Mouse (Mus musculus): ENCODE data around the gene Zic1. TPM values are rescaled to one million over a fixed set of nuclear protein-coding genes. Genes with fewer than 3 reads are reported as not detected.

The Zic1 gene
- polyA plus RNA-seq, 1 experiment = not detected

DNA sequence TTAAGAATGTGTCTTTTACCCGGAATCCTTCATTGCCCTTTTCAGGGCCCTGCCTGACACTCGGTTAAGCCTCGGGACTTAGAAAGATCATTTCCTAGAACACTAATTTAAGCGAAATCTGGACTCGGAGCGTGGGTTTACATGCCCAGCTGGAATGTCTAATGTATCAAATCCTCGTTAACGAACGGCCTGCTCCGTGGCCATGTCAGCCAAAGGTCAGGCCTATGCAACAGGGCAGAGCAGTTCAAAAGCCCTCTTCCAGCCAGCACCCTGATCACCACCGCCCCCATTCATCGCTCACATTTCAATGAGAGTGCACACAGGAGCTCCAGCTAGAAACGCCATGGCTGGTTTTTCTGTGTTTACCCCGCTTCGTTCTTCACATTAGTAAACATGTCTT, 12.8 kb downstream of the Zic1 start:
- WGBS = 6% methylated on average over 15 of the region's 15 CpGs
- TF ChIP-seq POLR2A (IDR thresholded peaks at IDR 0.05; ENCODE audit: low read depth, low read length) (no peak), CTCF (IDR thresholded peaks at IDR 0.05; ENCODE audit: extremely low read depth, insufficient read depth, insufficient read length, insufficient replicate concordance) (no peak)
- no peak overlapping the region for H3K4me3 ChIP-seq (ENCODE audit: extremely low read depth, insufficient read depth, insufficient read length)
- H3K27me3 ChIP-seq (ENCODE audit: control insufficient read depth, insufficient read depth, low read length) = peaks cover 13% of the 10 kb centered on the region
- H3K36me3 ChIP-seq (ENCODE audit: control insufficient read depth, insufficient read depth, low read length) = no peaks in the 10 kb centered on the region
- H3K27ac ChIP-seq (ENCODE audit: insufficient read depth, low read length) = no peak overlapping the region
- no peak for DNase-seq (ENCODE audit: low read depth in 1 of 2, low spot score in 2 of 2)
- no peaks in the 10 kb centered on the region for H3K4me1 ChIP-seq (ENCODE audit: control insufficient read depth, insufficient read depth, insufficient read length)

DNA sequence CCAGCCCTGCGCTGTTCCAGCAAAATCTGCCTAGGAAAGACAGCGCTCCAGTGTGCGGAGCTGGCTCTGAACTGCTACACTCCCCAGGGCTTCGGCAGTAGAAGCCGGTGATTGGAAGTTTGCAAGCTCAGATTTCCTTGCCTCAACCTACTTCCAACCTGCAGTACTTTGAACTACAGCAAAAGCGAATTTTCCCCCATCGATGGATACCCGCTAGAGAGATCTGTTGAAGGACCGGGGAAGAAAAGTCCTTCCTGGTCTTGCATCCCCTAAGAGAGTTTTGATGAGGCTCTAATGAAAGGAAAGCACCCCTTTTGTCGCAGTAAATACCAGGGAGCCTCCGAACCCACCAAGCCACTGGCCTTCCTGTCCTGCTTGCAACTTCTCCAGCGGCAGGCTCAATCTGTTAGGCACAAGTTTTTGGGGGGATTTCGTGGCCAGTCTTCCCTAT, 13.6 kb downstream of the Zic1 start:
- Histone ChIP-seq H3K4me1 (ENCODE audit: control insufficient read depth, insufficient read depth, insufficient read length) (no peaks in the 10 kb centered on the region), H3K27me3 (ENCODE audit: control insufficient read depth, insufficient read depth, low read length) (peaks cover 13% of the 10 kb centered on the region), H3K36me3 (ENCODE audit: control insufficient read depth, insufficient read depth, low read length) (no peaks in the 10 kb centered on the region), H3K27ac (ENCODE audit: insufficient read depth, low read length) (no peak overlapping the region), H3K4me3 (ENCODE audit: extremely low read depth, insufficient read depth, insufficient read length) (no peak overlapping the region)
- DNase-seq (ENCODE audit: low read depth in 1 of 2, low spot score in 2 of 2) = no peak
- WGBS = 6% methylated on average over 13 of the region's 13 CpGs
- no peak for TF ChIP-seq CTCF (IDR thresholded peaks at IDR 0.05; ENCODE audit: extremely low read depth, insufficient read depth, insufficient read length, insufficient replicate concordance)
- no peak for TF ChIP-seq POLR2A (IDR thresholded peaks at IDR 0.05; ENCODE audit: low read depth, low read length)

DNA sequence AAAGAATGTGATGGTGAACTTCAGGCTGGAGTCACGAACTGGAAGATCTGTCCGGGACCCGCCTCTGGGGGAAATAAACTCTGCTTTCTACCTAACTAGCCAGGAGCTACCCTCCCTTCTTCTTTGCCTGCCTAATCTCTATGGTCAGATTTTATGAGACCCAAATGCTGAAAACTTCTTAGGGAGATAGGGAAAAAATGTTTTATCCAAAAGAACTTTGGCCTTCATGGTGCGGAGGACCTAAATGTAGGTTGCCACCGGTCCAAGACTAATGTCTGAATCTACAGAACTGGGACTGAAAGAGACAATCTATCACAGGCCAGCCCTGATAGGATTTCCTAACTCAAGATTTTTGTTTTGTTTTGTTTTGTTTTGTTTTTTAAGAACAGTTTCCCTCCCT, 14.2 kb downstream of the Zic1 start:
- Histone ChIP-seq H3K27me3 (ENCODE audit: control insufficient read depth, insufficient read depth, low read length) (peaks cover 13% of the 10 kb centered on the region), H3K4me1 (ENCODE audit: control insufficient read depth, insufficient read depth, insufficient read length) (no peaks in the 10 kb centered on the region), H3K36me3 (ENCODE audit: control insufficient read depth, insufficient read depth, low read length) (no peaks in the 10 kb centered on the region), H3K4me3 (ENCODE audit: extremely low read depth, insufficient read depth, insufficient read length) (no peak overlapping the region), H3K27ac (ENCODE audit: insufficient read depth, low read length) (no peak overlapping the region)
- DNase-seq (ENCODE audit: low read depth in 1 of 2, low spot score in 2 of 2) = no peak
- TF ChIP-seq CTCF (IDR thresholded peaks at IDR 0.05; ENCODE audit: extremely low read depth, insufficient read depth, insufficient read length, insufficient replicate concordance) (no peak), POLR2A (IDR thresholded peaks at IDR 0.05; ENCODE audit: low read depth, low read length) (no peak)
- 10% methylated on average over 5 of the region's 5 CpGs for WGBS

DNA sequence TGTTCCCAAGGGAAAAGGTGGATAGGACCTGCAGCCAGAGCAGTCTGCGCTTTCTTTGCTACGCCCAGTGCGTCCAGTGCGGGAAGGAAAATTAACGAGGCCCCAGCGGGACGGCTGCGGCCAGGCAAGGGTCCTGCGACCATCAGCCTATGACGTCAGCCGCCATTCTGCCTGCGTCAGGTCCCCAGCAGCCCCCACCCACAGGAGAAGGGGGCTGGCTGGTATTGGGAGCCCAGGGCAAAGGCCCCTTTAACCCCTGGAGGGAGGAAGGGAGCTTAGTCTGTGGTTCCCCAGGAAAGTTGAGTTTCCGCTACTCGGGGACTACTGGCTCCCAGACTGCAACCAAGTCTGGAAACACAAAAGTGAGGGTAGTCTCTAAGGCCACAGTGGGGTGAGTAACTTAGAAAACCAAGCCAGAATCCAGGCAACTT, 14.7 kb downstream of the Zic1 start:
- WGBS = 8% methylated on average over 14 of the region's 14 CpGs
- TF ChIP-seq CTCF (IDR thresholded peaks at IDR 0.05; ENCODE audit: extremely low read depth, insufficient read depth, insufficient read length, insufficient replicate concordance) (no peak), POLR2A (IDR thresholded peaks at IDR 0.05; ENCODE audit: low read depth, low read length) (no peak)

DNA sequence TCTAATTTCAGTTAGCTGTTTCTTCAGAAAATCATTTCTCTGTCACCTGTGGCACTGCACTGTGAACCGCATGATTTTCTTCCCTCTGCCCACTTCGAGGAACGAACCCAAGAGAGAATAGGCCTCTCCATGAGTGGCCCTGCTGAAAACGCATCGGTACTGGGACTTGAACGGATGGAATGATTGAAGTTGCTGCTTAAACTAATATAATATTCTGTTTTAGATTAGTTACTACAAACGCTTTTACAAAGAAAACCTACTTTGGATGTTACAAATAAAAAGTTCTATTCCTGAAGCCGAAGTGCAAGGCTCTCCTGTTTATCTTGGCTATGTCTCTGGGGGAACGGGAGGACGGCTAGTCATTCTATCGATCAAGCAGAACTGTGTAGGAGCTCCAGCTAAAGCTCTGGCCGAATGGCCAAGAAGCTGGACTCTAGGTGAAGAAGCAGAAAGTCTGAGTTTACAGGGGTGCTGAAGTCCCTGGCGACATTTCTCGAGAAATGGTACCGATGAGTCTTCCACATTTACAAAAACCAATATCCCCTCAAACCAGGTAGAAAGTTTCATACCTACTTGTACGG, 15.3 kb downstream of the Zic1 start:
- no peak overlapping the region for H3K27ac ChIP-seq (ENCODE audit: insufficient read depth, low read length)
- no peak overlapping the region for H3K4me3 ChIP-seq (ENCODE audit: extremely low read depth, insufficient read depth, insufficient read length)
- no peak for DNase-seq (ENCODE audit: low read depth in 1 of 2, low spot score in 2 of 2)
- H3K4me1 ChIP-seq (ENCODE audit: control insufficient read depth, insufficient read depth, insufficient read length) = no peaks in the 10 kb centered on the region
- 5% methylated on average over 16 of the region's 16 CpGs for WGBS
- H3K27me3 ChIP-seq (ENCODE audit: control insufficient read depth, insufficient read depth, low read length) = peaks cover 9% of the 10 kb centered on the region
- no peaks in the 10 kb centered on the region for H3K36me3 ChIP-seq (ENCODE audit: control insufficient read depth, insufficient read depth, low read length)
- TF ChIP-seq POLR2A (IDR thresholded peaks at IDR 0.05; ENCODE audit: low read depth, low read length) (no peak), CTCF (IDR thresholded peaks at IDR 0.05; ENCODE audit: extremely low read depth, insufficient read depth, insufficient read length, insufficient replicate concordance) (no peak)

More for the DNA sequence above, 14.7 kb downstream of the Zic1 start:
- no peak for DNase-seq (ENCODE audit: low read depth in 1 of 2, low spot score in 2 of 2)
- H3K4me3 ChIP-seq (ENCODE audit: extremely low read depth, insufficient read depth, insufficient read length) = no peak overlapping the region
- no peaks in the 10 kb centered on the region for H3K4me1 ChIP-seq (ENCODE audit: control insufficient read depth, insufficient read depth, insufficient read length)
- H3K36me3 ChIP-seq (ENCODE audit: control insufficient read depth, insufficient read depth, low read length) = no peaks in the 10 kb centered on the region
- peaks cover 13% of the 10 kb centered on the region for H3K27me3 ChIP-seq (ENCODE audit: control insufficient read depth, insufficient read depth, low read length)
- no peak overlapping the region for H3K27ac ChIP-seq (ENCODE audit: insufficient read depth, low read length)

DNA sequence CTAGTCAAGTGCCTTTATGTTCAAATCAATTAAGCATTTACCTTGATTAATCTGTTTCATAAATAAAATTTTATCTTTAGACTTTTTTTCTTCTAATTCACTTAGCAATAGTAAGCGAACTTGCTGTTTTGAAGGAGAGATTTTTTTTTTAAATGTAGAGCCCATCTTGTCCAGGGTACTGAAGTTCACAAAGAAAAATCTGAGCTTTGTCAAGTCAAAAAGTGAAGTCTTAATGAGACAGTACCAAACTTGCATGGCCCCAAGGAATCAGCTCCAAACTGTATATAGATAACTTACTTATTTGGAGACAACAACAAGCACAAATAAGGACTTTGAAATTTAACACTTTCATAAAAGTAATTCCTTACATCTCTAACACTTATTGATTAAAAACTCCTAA, 16.9 kb downstream of the Zic1 start:
- Histone ChIP-seq H3K27ac (ENCODE audit: insufficient read depth, low read length) (no peak overlapping the region), H3K4me3 (ENCODE audit: extremely low read depth, insufficient read depth, insufficient read length) (no peak overlapping the region), H3K27me3 (ENCODE audit: control insufficient read depth, insufficient read depth, low read length) (peaks cover 2% of the 10 kb centered on the region; the same call in 1 of the 2 replicates), H3K4me1 (ENCODE audit: control insufficient read depth, insufficient read depth, insufficient read length) (no peaks in the 10 kb centered on the region), H3K36me3 (ENCODE audit: control insufficient read depth, insufficient read depth, low read length) (no peaks in the 10 kb centered on the region)
- 31% methylated on average over 1 of the region's 1 CpGs for WGBS
- no peak for DNase-seq (ENCODE audit: low read depth in 1 of 2, low spot score in 2 of 2)
- no peak for TF ChIP-seq POLR2A (IDR thresholded peaks at IDR 0.05; ENCODE audit: low read depth, low read length)
- no peak for TF ChIP-seq CTCF (IDR thresholded peaks at IDR 0.05; ENCODE audit: extremely low read depth, insufficient read depth, insufficient read length, insufficient replicate concordance)

DNA sequence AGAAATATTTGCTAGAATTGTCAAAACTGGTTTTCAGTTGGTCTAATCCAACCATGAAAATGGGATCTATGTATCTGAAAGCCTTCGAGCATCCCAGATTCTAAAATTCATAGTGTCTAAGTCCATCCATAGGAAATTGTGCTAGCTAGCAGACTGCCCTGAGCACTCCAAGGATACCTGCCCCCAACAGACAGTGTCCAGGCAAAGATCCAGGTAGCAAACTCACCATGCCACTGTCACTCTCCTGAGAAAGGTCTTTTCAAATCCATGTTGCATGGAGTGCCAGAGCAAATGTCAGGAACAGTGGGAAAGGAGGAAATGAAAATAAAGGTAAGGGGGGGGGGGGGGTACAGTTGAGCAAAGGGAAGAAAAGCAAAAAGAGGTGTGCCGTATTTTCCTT, 18.0 kb downstream of the Zic1 start:
- H3K36me3 ChIP-seq (ENCODE audit: control insufficient read depth, insufficient read depth, low read length) = no peaks in the 10 kb centered on the region
- 63% methylated on average over 2 of the region's 2 CpGs for WGBS
- no peak overlapping the region for H3K27ac ChIP-seq (ENCODE audit: insufficient read depth, low read length)
- no peak overlapping the region for H3K4me3 ChIP-seq (ENCODE audit: extremely low read depth, insufficient read depth, insufficient read length)
- no peaks in the 10 kb centered on the region for H3K27me3 ChIP-seq (ENCODE audit: control insufficient read depth, insufficient read depth, low read length)
- DNase-seq (ENCODE audit: low read depth in 1 of 2, low spot score in 2 of 2) = no peak
- TF ChIP-seq POLR2A (IDR thresholded peaks at IDR 0.05; ENCODE audit: low read depth, low read length) (no peak), CTCF (IDR thresholded peaks at IDR 0.05; ENCODE audit: extremely low read depth, insufficient read depth, insufficient read length, insufficient replicate concordance) (no peak)
- no peaks in the 10 kb centered on the region for H3K4me1 ChIP-seq (ENCODE audit: control insufficient read depth, insufficient read depth, insufficient read length)

Other genes starting within 250 kb of the Zic1 start
- gene Zic4, start 3.4 kb downstream of the Zic1 start, polyA plus RNA-seq (2012; rRNA removed) = not detected in 2 replicates

Measured in spleen, adult 2 months (tissue).